Mouse (Mus musculus) hindbrain, embryonic 16.5 days (tissue): ENCODE data around the gene Ehf. TPM values are rescaled to one million over a fixed set of nuclear protein-coding genes. Genes with fewer than 3 reads are reported as not detected.

ENCODE experiments used
- ATAC-seq: fragments of 200-750 bp; cut with Nextera tagmentation; 2 replicates; pipeline ENCODE4 v1.8.0; 2017; ENCODE audit warnings: moderate TSS enrichment, moderate library complexity
- H3K27ac ChIP-seq: fragments of 300-500 bp; sonication (generic); 2 replicates; pipeline ENCODE4 v1.5.1; 2014; ENCODE audit warnings: low read depth, mild to moderate bottlenecking, control low read depth, low read length, moderate library complexity
- H3K27me3 ChIP-seq: fragments of 300-500 bp; sonication (generic); replicated peaks from 2 replicates; pipeline ENCODE4 v1.6.1; 2014; ENCODE audit warnings: low read length; ENCODE audit not compliant: control insufficient read depth, insufficient read depth
- H3K36me3 ChIP-seq: fragments of 300-500 bp; sonication (generic); 2 replicates; pipeline ENCODE4 v1.6.1; 2014; ENCODE audit warnings: mild to moderate bottlenecking, low read length, moderate library complexity, mixed read lengths; ENCODE audit not compliant: control insufficient read depth, insufficient read depth
- H3K4me1 ChIP-seq: fragments of 300-500 bp; sonication (generic); 2 replicates; pipeline ENCODE4 v1.6.1; 2014; ENCODE audit warnings: low read depth, low read length; ENCODE audit not compliant: control insufficient read depth, insufficient read depth
- H3K4me2 ChIP-seq: fragments of 300-500 bp; sonication (generic); 2 replicates; pipeline ENCODE4 v1.6.1; 2014; ENCODE audit warnings: mild to moderate bottlenecking, low read length, control low read depth, moderate library complexity
- H3K4me3 ChIP-seq: fragments of 300-500 bp; sonication (generic); 2 replicates; pipeline ENCODE4 v1.5.1; 2014; ENCODE audit warnings: mild to moderate bottlenecking, low read length, control low read depth, moderate library complexity
- H3K9ac ChIP-seq: fragments of 300-500 bp; sonication (generic); 2 replicates; pipeline ENCODE4 v1.6.1; 2014; ENCODE audit warnings: low read depth, mild to moderate bottlenecking, control low read depth, low read length, moderate library complexity
- H3K9me3 ChIP-seq: fragments of 300-500 bp; sonication (generic); 2 replicates; pipeline ENCODE4 v1.6.1; 2014; ENCODE audit warnings: mild to moderate bottlenecking, low read length, moderate library complexity; ENCODE audit not compliant: control insufficient read depth
- WGBS: fragments of 180-500 bp; shearing (Covaris S2); extraction: QIAGEN DNeasy Blood & Tissue Kit; methylation state at CpG from one replicate; pipeline ENCODE4 v1.1.7; 2014; 5-methylcytosine and 5-hydroxymethylcytosine counted together
- polyA plus RNA-seq: library from polyadenylated mRNA; unstranded; fragments of >200 nt; fragmentation: Nextera tagmentation; extraction: Ambion mirVana; gene quantifications from 2 replicates; pipeline ENCODE4 v1.2.1, GENCODE M21; 2015

The Ehf gene
- 0.10 and 0.14 TPM in 2 replicates for polyA plus RNA-seq

- Histone ChIP-seq H3K4me2 (no peak within 1 kb of the TSS), H3K36me3 (no peaks in the 10 kb centered on the region), H3K27ac (no peak within 1 kb of the TSS), H3K9me3 (no peaks in the 10 kb centered on the region), H3K4me1 (no peaks in the 10 kb centered on the region), H3K27me3 (no peaks in the 10 kb centered on the region), H3K9ac (no peak within 1 kb of the TSS), H3K4me3 (no peak within 1 kb of the TSS)
- WGBS, result 68% methylated on average over 9 of the region's 9 CpGs
- no peak for ATAC-seq
Measured at GRCm38 (mm10) chr2:103303132-103303531, at the start of gene Ehf. Gene Ehf (minus strand): TSS chr2:103303278.

- ATAC-seq, result peak; percentile 85; the same call in 1 of the 2 replicates
Measured at GRCm38 (mm10) chr2:103347417-103347891, 44.4 kb upstream of the Ehf start.

GRCm38 (mm10) chr2:103346751-103347289 is 43.7 kb upstream of the Ehf start:
- ATAC-seq, result 0 out of 2 replicates have a peak, but pooled peaks have one; percentile 34
- WGBS, result 74% methylated on average over 3 of the region's 3 CpGs

More at GRCm38 (mm10) chr2:103347417-103347891, 44.4 kb upstream of the Ehf start:
- WGBS, result 17% methylated on average over 5 of the region's 5 CpGs
- H3K36me3 ChIP-seq, result no peaks in the 10 kb centered on the region
- no peak overlapping the region for H3K4me3 ChIP-seq
- no peaks in the 10 kb centered on the region for H3K27me3 ChIP-seq
- no peak overlapping the region for H3K9ac ChIP-seq
- H3K4me1 ChIP-seq, result no peaks in the 10 kb centered on the region
- no peak overlapping the region for H3K27ac ChIP-seq
- no peaks in the 10 kb centered on the region for H3K9me3 ChIP-seq
- H3K4me2 ChIP-seq, result peak overlapping the region; percentile 39

GRCm38 (mm10) chr2:103343611-103344010 is 40.5 kb upstream of the Ehf start:
- H3K27me3 ChIP-seq, result no peaks in the 10 kb centered on the region
- H3K9ac ChIP-seq, result no peak overlapping the region
- no peak overlapping the region for H3K27ac ChIP-seq
- 69% methylated on average over 7 of the region's 7 CpGs for whole genome bisulfite sequencing
- H3K36me3 ChIP-seq, result no peaks in the 10 kb centered on the region
- no peaks in the 10 kb centered on the region for H3K4me1 ChIP-seq
- H3K9me3 ChIP-seq, result no peaks in the 10 kb centered on the region
- no peak overlapping the region for H3K4me3 ChIP-seq
- H3K4me2 ChIP-seq, result no peak overlapping the region
- no peak for ATAC-seq

More at GRCm38 (mm10) chr2:103346751-103347289, 43.7 kb upstream of the Ehf start:
- no peaks in the 10 kb centered on the region for H3K9me3 ChIP-seq
- H3K4me1 ChIP-seq, result no peaks in the 10 kb centered on the region
- H3K4me2 ChIP-seq, result no peak overlapping the region
- no peak overlapping the region for H3K27ac ChIP-seq
- no peaks in the 10 kb centered on the region for H3K27me3 ChIP-seq
- H3K9ac ChIP-seq, result no peak overlapping the region
- H3K4me3 ChIP-seq, result no peak overlapping the region
- H3K36me3 ChIP-seq, result no peaks in the 10 kb centered on the region

GRCm38 (mm10) chr2:103342123-103342522 is 39.0 kb upstream of the Ehf start:
- Histone ChIP-seq H3K4me1 (no peaks in the 10 kb centered on the region), H3K27me3 (no peaks in the 10 kb centered on the region), H3K4me2 (no peak overlapping the region), H3K9ac (no peak overlapping the region), H3K9me3 (no peaks in the 10 kb centered on the region), H3K36me3 (no peaks in the 10 kb centered on the region), H3K27ac (no peak overlapping the region), H3K4me3 (no peak overlapping the region)
- 82% methylated on average over 1 of the region's 1 CpGs for WGBS
- ATAC-seq, result no peak

GRCm38 (mm10) chr2:103341375-103341971 is 38.4 kb upstream of the Ehf start:
- no peak overlapping the region for H3K27ac ChIP-seq
- no peaks in the 10 kb centered on the region for H3K9me3 ChIP-seq
- H3K9ac ChIP-seq, result no peak overlapping the region
- no peak overlapping the region for H3K4me3 ChIP-seq
- H3K27me3 ChIP-seq, result no peaks in the 10 kb centered on the region
- no peaks in the 10 kb centered on the region for H3K36me3 ChIP-seq
- 89% methylated on average over 1 of the region's 1 CpGs for WGBS
- no peaks in the 10 kb centered on the region for H3K4me1 ChIP-seq
- ATAC-seq, result no peak
- no peak overlapping the region for H3K4me2 ChIP-seq

- WGBS, result 83% methylated on average over 6 of the region's 6 CpGs
- Histone ChIP-seq H3K36me3 (no peaks in the 10 kb centered on the region), H3K27me3 (no peaks in the 10 kb centered on the region), H3K27ac (no peak overlapping the region), H3K4me2 (no peak overlapping the region), H3K4me1 (no peaks in the 10 kb centered on the region), H3K4me3 (no peak overlapping the region), H3K9me3 (no peaks in the 10 kb centered on the region), H3K9ac (no peak overlapping the region)
- no peak for ATAC-seq
Measured at GRCm38 (mm10) chr2:103338706-103339105, 35.6 kb upstream of the Ehf start.

- H3K27me3 ChIP-seq, result no peaks in the 10 kb centered on the region
- no peak overlapping the region for H3K4me3 ChIP-seq
- ATAC-seq, result no peak
- no peaks in the 10 kb centered on the region for H3K9me3 ChIP-seq
- no peak overlapping the region for H3K9ac ChIP-seq
- H3K4me1 ChIP-seq, result no peaks in the 10 kb centered on the region
- no peaks in the 10 kb centered on the region for H3K36me3 ChIP-seq
- no peak overlapping the region for H3K4me2 ChIP-seq
- WGBS, result 91% methylated on average over 3 of the region's 3 CpGs
- H3K27ac ChIP-seq, result no peak overlapping the region
Measured at GRCm38 (mm10) chr2:103337370-103337769, 34.3 kb upstream of the Ehf start.

- peak; percentile 60; the same call in 1 of the 2 replicates for ATAC-seq
- H3K4me2 ChIP-seq, result no peak overlapping the region
- H3K9me3 ChIP-seq, result no peaks in the 10 kb centered on the region
- H3K27me3 ChIP-seq, result no peaks in the 10 kb centered on the region
- no peak overlapping the region for H3K4me3 ChIP-seq
- H3K27ac ChIP-seq, result no peak overlapping the region
- WGBS, result 65% methylated on average over 11 of the region's 11 CpGs
- no peak overlapping the region for H3K9ac ChIP-seq
- no peaks in the 10 kb centered on the region for H3K36me3 ChIP-seq
- no peaks in the 10 kb centered on the region for H3K4me1 ChIP-seq
Measured at GRCm38 (mm10) chr2:103336621-103337020, 33.5 kb upstream of the Ehf start.
